Mouse (Mus musculus) liver, postnatal 0 days (tissue): Measurements from ENCODE around the gene Padi3. TPM values are rescaled to one million over a fixed set of nuclear protein-coding genes. Genes with fewer than 3 reads are reported as not detected.

Experiments used
- ATAC-seq: fragments of 200-750 bp; cut with Nextera tagmentation; 2 replicates; pipeline ENCODE4 v1.8.0; 2017; ENCODE audit warnings: mild to moderate bottlenecking, moderate library complexity
- DNase-seq: peaks from one replicate; pipeline ENCODE4 v3.0.0-alpha.2; 2016
- H3K27ac ChIP-seq: fragments of 300-500 bp; sonication (generic); 2 replicates; pipeline ENCODE4 v1.5.1; 2014; ENCODE audit warnings: antibody characterized with exemption, moderate library complexity, mild to moderate bottlenecking, low read depth
- H3K27me3 ChIP-seq: fragments of 300-500 bp; sonication (generic); 2 replicates; pipeline ENCODE4 v1.6.1; 2014; ENCODE audit warnings: low read length, control low read depth, mixed read lengths; ENCODE audit not compliant: insufficient read depth
- H3K36me3 ChIP-seq: fragments of 300-500 bp; sonication (generic); replicated peaks from 2 replicates; pipeline ENCODE4 v1.6.1; 2014; ENCODE audit warnings: mild to moderate bottlenecking, control low read depth, low read length, moderate library complexity, mixed read lengths; ENCODE audit not compliant: insufficient read depth
- H3K4me1 ChIP-seq: fragments of 300-500 bp; sonication (generic); 2 replicates; pipeline ENCODE4 v1.6.1; 2014; ENCODE audit warnings: antibody characterized with exemption, mild to moderate bottlenecking, control low read depth; ENCODE audit not compliant: insufficient read depth
- H3K4me2 ChIP-seq: fragments of 300-500 bp; sonication (generic); 2 replicates; pipeline ENCODE4 v1.6.1; 2014; ENCODE audit warnings: low read depth, mild to moderate bottlenecking, low read length, moderate library complexity, mixed read lengths
- H3K4me3 ChIP-seq: fragments of 300-500 bp; sonication (generic); 2 replicates; pipeline ENCODE4 v1.5.1; 2014; ENCODE audit warnings: low read depth, low read length
- H3K9ac ChIP-seq: fragments of 300-500 bp; sonication (generic); replicated peaks from 2 replicates; pipeline ENCODE4 v1.6.1; 2014; ENCODE audit warnings: mild to moderate bottlenecking, moderate library complexity
- H3K9me3 ChIP-seq: fragments of 300-500 bp; sonication (generic); 2 replicates; pipeline ENCODE4 v1.6.1; 2016; ENCODE audit warnings: mild to moderate bottlenecking, control low read depth, low read length, mixed read lengths
- CTCF ChIP-seq: sonication (generic); IDR thresholded peaks from 2 replicates; pipeline ENCODE4 v1.5.1; 2016; ENCODE audit warnings: antibody characterized with exemption, low read depth
- EP300 ChIP-seq: IDR thresholded peaks from 2 replicates; pipeline ENCODE4 v1.6.1; 2016; ENCODE audit warnings: antibody characterized with exemption, low read depth, mild to moderate bottlenecking
- WGBS: fragments of 180-500 bp; shearing (Covaris S2); extraction: QIAGEN DNeasy Blood & Tissue Kit; methylation state at CpG from one replicate; pipeline ENCODE4 v1.1.7; 2014; ENCODE audit not compliant: insufficient replicate concordance; 5-methylcytosine and 5-hydroxymethylcytosine counted together
- polyA plus RNA-seq: library from polyadenylated mRNA; unstranded; fragments of >200 nt; fragmentation: Nextera tagmentation; extraction: Ambion mirVana; gene quantifications from 2 replicates; pipeline ENCODE4 v1.2.1, GENCODE M21; 2015

Padi3 gene
- polyA plus RNA-seq, 1 experiment from 2014 or later, result 0.11 TPM

- no peaks in the 10 kb centered on the region for H3K36me3 ChIP-seq
- no peak overlapping the region for H3K4me2 ChIP-seq
- 45% methylated on average over 3 of the region's 3 CpGs for WGBS
- H3K27ac ChIP-seq, result no peak overlapping the region
- TF ChIP-seq EP300, result no peak
- peak; percentile 61 for TF ChIP-seq CTCF
- 0 out of 2 replicates have a peak, but pooled peaks cover 4% of the 10 kb centered on the region for H3K27me3 ChIP-seq
- no peak overlapping the region for H3K9ac ChIP-seq
- no peak for DNase-seq
- H3K4me1 ChIP-seq, result no peaks in the 10 kb centered on the region
- no peaks in the 10 kb centered on the region for H3K9me3 ChIP-seq
- no peak overlapping the region for H3K4me3 ChIP-seq
- ATAC-seq, result no peak
Measured at GRCm38 (mm10) chr4:140827237-140827636, 16.8 kb upstream of the Padi3 start.

- no peak overlapping the region for H3K27ac ChIP-seq
- WGBS, result 52% methylated on average over 11 of the region's 11 CpGs
- H3K27me3 ChIP-seq, result 0 out of 2 replicates have a peak, but pooled peaks cover 4% of the 10 kb centered on the region
- TF ChIP-seq CTCF, result no peak
- no peak for TF ChIP-seq EP300
- DNase-seq (no peak), ATAC-seq (no peak)
- no peaks in the 10 kb centered on the region for H3K36me3 ChIP-seq
- H3K4me1 ChIP-seq, result no peaks in the 10 kb centered on the region
- no peak overlapping the region for H3K4me2 ChIP-seq
- no peaks in the 10 kb centered on the region for H3K9me3 ChIP-seq
- no peak overlapping the region for H3K4me3 ChIP-seq
- H3K9ac ChIP-seq, result no peak overlapping the region
Measured at GRCm38 (mm10) chr4:140825942-140826341, 15.5 kb upstream of the Padi3 start.

GRCm38 (mm10) chr4:140821988-140822387 lies 11.5 kb upstream of the Padi3 start:
- peak; percentile 76 for TF ChIP-seq CTCF
- no peak for TF ChIP-seq EP300
- H3K9ac ChIP-seq, result no peak overlapping the region
- no peaks in the 10 kb centered on the region for H3K36me3 ChIP-seq

GRCm38 (mm10) chr4:140817413-140817812 lies 7.0 kb upstream of the Padi3 start:
- no peak overlapping the region for H3K27ac ChIP-seq
- H3K9ac ChIP-seq, result no peak overlapping the region
- H3K4me2 ChIP-seq, result no peak overlapping the region
- DNase-seq (no peak), ATAC-seq (no peak)
- H3K9me3 ChIP-seq, result no peaks in the 10 kb centered on the region
- H3K4me1 ChIP-seq, result peaks cover 36% of the 10 kb centered on the region
- H3K4me3 ChIP-seq, result no peak overlapping the region
- TF ChIP-seq EP300, result no peak
- peak; percentile 31 for TF ChIP-seq CTCF
- WGBS, result 91% methylated on average over 8 of the region's 8 CpGs
- H3K27me3 ChIP-seq, result 0 out of 2 replicates have a peak, but pooled peaks cover 3% of the 10 kb centered on the region
- H3K36me3 ChIP-seq, result no peaks in the 10 kb centered on the region

More at GRCm38 (mm10) chr4:140821988-140822387, 11.5 kb upstream of the Padi3 start:
- Histone ChIP-seq H3K4me1 (no peaks in the 10 kb centered on the region; the same call in 1 of the 2 replicates), H3K27me3 (no peaks in the 10 kb centered on the region), H3K4me2 (no peak overlapping the region), H3K9me3 (no peaks in the 10 kb centered on the region), H3K4me3 (no peak overlapping the region), H3K27ac (no peak overlapping the region)
- 61% methylated on average over 5 of the region's 5 CpGs for WGBS
- ATAC-seq (peak; percentile 29; the same call in 1 of the 2 replicates), DNase-seq (peak; percentile 77)

GRCm38 (mm10) chr4:140815996-140816917 lies 5.8 kb upstream of the Padi3 start:
- Histone ChIP-seq H3K9me3 (no peaks in the 10 kb centered on the region), H3K9ac (no peak overlapping the region), H3K36me3 (no peaks in the 10 kb centered on the region), H3K4me2 (no peak overlapping the region), H3K4me3 (no peak overlapping the region), H3K4me1 (peaks cover 46% of the 10 kb centered on the region), H3K27me3 (0 out of 2 replicates have a peak, but pooled peaks cover 3% of the 10 kb centered on the region), H3K27ac (no peak overlapping the region)
- WGBS, result 13% methylated on average over 10 of the region's 10 CpGs
- ATAC-seq, result 0 out of 2 replicates have a peak, but pooled peaks have one; percentile 15
- peak; percentile 56 for DNase-seq
- TF ChIP-seq CTCF (no peak), EP300 (no peak)

- Histone ChIP-seq H3K4me1 (peaks cover 46% of the 10 kb centered on the region), H3K9ac (no peak overlapping the region)
Measured at GRCm38 (mm10) chr4:140815496-140815895, 5.0 kb upstream of the Padi3 start.

More at GRCm38 (mm10) chr4:140815496-140815895, 5.0 kb upstream of the Padi3 start:
- ATAC-seq, result no peak
- Histone ChIP-seq H3K4me2 (no peak overlapping the region), H3K27ac (no peak overlapping the region), H3K36me3 (no peaks in the 10 kb centered on the region), H3K27me3 (0 out of 2 replicates have a peak, but pooled peaks cover 3% of the 10 kb centered on the region), H3K9me3 (no peaks in the 10 kb centered on the region), H3K4me3 (no peak overlapping the region)
- no peak for TF ChIP-seq CTCF
- TF ChIP-seq EP300, result no peak
- no peak for DNase-seq
- 33% methylated on average over 5 of the region's 5 CpGs for WGBS
